Mouse (Mus musculus) megakaryocyte progenitor cell, adult 5-6 weeks (primary cell): ENCODE measurements around the gene Arrb1. TPM values are rescaled to one million over a fixed set of nuclear protein-coding genes. Genes with fewer than 3 reads are reported as not detected.
A peak's percentile ranks its signal among the peaks of the same experiment; 100 is the strongest.

Experiments used
- ATAC-seq: replicated peaks from 2 replicates; pipeline ENCODE4 v1.8.0; 2016; ENCODE audit warnings: mild to moderate bottlenecking, moderate TSS enrichment, inconsistent platforms; ENCODE audit not compliant: poor library complexity
- total RNA-seq, 2 experiments: library from RNA; stranded (forward) in 1 of 2; stranded (reverse) in 1 of 2; fragments of 157-497, 149-512 nt in 1 of 2; fragments of 200-1000 nt in 1 of 2; gene quantifications; 2 replicates each; pipeline versions ENCODE4 v1.2.3 to v1.2.4; 2015 to 2017

The Arrb1 gene
- total RNA-seq, 2 experiments from 2014 or later: 23.5 to 48.2 TPM

- ATAC-seq: peak; percentile 98
Measured at GRCm38 (mm10) chr7:99625722-99626375, 90.6 kb downstream of the Arrb1 start.

GRCm38 (mm10) chr7:99626376-99627270 lies 91.4 kb downstream of the Arrb1 start, which contains the start of gene Tpbgl:
Gene Tpbgl, minus strand, starts transcription at chr7:99627103.
- ATAC-seq: peak; percentile 41; the same call in 1 of the 2 replicates

- ATAC-seq: no peak
Measured at GRCm38 (mm10) chr7:99627366-99627765, 92.1 kb downstream of the Arrb1 start.

GRCm38 (mm10) chr7:99632286-99632685 lies 97.0 kb downstream of the Arrb1 start:
- peak; percentile 46; the same call in 1 of the 2 replicates for ATAC-seq

- ATAC-seq: no peak
Measured at GRCm38 (mm10) chr7:99633966-99634665, 98.8 kb downstream of the Arrb1 start.

GRCm38 (mm10) chr7:99641245-99641644 lies 106.0 kb downstream of the Arrb1 start:
- no peak for ATAC-seq

GRCm38 (mm10) chr7:99642078-99642477 lies 106.8 kb downstream of the Arrb1 start:
- ATAC-seq: 0 out of 2 replicates have a peak, but pooled peaks have one; percentile 23

GRCm38 (mm10) chr7:99644701-99645100 lies 109.4 kb downstream of the Arrb1 start:
- ATAC-seq: no peak

DNA sequence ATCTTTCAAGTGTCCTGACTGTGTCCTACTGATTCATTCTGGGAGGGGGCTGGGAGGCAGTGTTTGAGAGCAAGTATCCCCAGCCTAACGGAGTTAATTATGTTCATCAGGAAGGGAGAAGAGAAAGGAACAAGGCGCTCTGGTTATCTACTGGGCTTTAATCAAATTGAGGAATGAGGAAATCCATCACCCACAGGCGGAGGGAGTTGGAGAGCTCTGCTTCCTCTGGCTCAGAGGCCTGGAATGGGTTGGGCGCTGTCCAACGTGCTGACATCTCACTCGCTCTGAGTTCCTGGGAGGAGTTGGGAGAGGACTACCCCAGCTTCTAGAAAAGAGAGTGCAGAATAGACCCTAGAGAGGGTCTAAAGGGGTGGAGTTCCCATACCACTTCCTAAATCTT lies 113.4 kb downstream of the Arrb1 start:
- ATAC-seq: peak; percentile 69

GRCm38 (mm10) chr7:99649585-99649984 lies 114.3 kb downstream of the Arrb1 start:
- no peak for ATAC-seq

- ATAC-seq: no peak
Measured at GRCm38 (mm10) chr7:99654244-99654643, 119.0 kb downstream of the Arrb1 start.

Other genes with a start within 250 kb of the Arrb1 start
- gene Serpinh1, start 182.2 kb upstream of the Arrb1 start, total RNA-seq (2015): 0.05 TPM in 1 of 2 replicates, not detected in the other
- gene Serpinh1, start 182.2 kb upstream of the Arrb1 start, total RNA-seq (2017): not detected in 2 replicates
- 0.10 TPM in 1 of 2 replicates, not detected in the other for gene Gdpd5, start 154.1 kb upstream of the Arrb1 start, total RNA-seq (2015)
- 0.08 TPM in 1 of 2 replicates, not detected in the other for gene Gdpd5, start 154.1 kb upstream of the Arrb1 start, total RNA-seq (2017)
- 0.79 and 1.0 TPM in 2 replicates for gene Klhl35, start 69.5 kb upstream of the Arrb1 start, total RNA-seq (2015)
- 1.2 TPM in 2 replicates for gene Klhl35, start 69.5 kb upstream of the Arrb1 start, total RNA-seq (2017)
- 1,629 and 1,793 TPM in 2 replicates for gene Rps3, start 51.7 kb upstream of the Arrb1 start, total RNA-seq (2015)
- gene Rps3, start 51.7 kb upstream of the Arrb1 start, total RNA-seq (2017): 2,248 and 2,565 TPM in 2 replicates
- gene Tpbgl, start 91.6 kb downstream of the Arrb1 start, total RNA-seq (2015): 0.07 TPM in 1 of 2 replicates, not detected in the other
- gene Tpbgl, start 91.6 kb downstream of the Arrb1 start, total RNA-seq (2017): not detected in 2 replicates
- gene Slco2b1, start 175.9 kb downstream of the Arrb1 start, total RNA-seq (2015): 0.07 and 0.10 TPM in 2 replicates
- 0.10 and 0.12 TPM in 2 replicates for gene Slco2b1, start 175.9 kb downstream of the Arrb1 start, total RNA-seq (2017)
- not detected in 2 replicates for gene Olfr520, start 194.8 kb downstream of the Arrb1 start, total RNA-seq (2015)
- gene Olfr520, start 194.8 kb downstream of the Arrb1 start, total RNA-seq (2017): not detected in 2 replicates
- not detected in 2 replicates for gene Olfr521, start 228.0 kb downstream of the Arrb1 start, total RNA-seq (2015)
- gene Olfr521, start 228.0 kb downstream of the Arrb1 start, total RNA-seq (2017): not detected in 2 replicates